13 mouse cellular contexts compared by ENCODE assay signal in the genomic region with DNA sequence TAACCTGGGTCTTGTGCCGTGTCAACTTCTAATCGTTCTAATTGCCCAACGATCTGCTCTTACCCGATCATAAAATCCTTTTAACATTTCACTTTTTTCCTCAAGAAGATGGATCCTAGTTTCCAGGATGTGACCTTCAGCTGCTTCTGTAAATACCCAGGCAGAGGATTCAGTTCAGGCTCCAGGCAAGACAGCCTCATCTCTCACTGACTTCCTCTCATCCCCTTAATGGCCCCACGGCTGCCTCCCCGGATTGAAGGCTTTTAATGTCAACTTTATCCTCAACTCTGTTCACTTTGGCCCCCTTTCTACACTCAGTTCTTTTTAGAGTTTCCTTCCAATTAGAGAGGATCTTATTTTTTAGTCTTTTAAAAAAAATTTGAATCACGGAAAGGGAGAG.
DNase-seq lines count a peak whose midpoint lies in the region; ATAC-seq and TF ChIP-seq lines count a peak whose summit lies in the region.
"Had no signal": no experiment of that assay in that cellular context is flagged by ENCODE, and none has a peak within 500 bp of the region (broad histone marks: within the 10 kb centered on the region; RNA-seq: fewer than 3 reads in every experiment).

No protein-coding gene starts in this region.

- no peak for ATAC-seq in lung, embryonic 14.5 days (ENCODE audit: insufficient read depth)
- no peak for ATAC-seq in midbrain, postnatal 0 days (ENCODE audit: low FRiP score)
- ATAC-seq: activated CD4-positive, CD25-positive, alpha-beta regulatory T cell, adult 4 months had no signal

- H3K4me2 ChIP-seq in lung, embryonic 14.5 days, result 0 out of 2 replicates have a peak overlapping the region, but pooled peaks have one; percentile 1
- H3K4me2 ChIP-seq in midbrain, postnatal 0 days (ENCODE audit: low read depth, low read length, poor library complexity, severe bottlenecking), result no peak overlapping the region
- H3K4me2 ChIP-seq: heart, embryonic 11.5 days; liver, embryonic 13.5 days had no signal

- WGBS in heart, adult 2 months, result 37% methylated on average over 7 of the region's 7 CpGs
- 23% methylated on average over 7 of the region's 7 CpGs for WGBS in lung, embryonic 14.5 days
- 50% methylated on average over 7 of the region's 7 CpGs for WGBS in midbrain, postnatal 0 days

- no peak for TF ChIP-seq CTCF in heart, adult 2 months (IDR thresholded peaks at IDR 0.05)
- no peak for TF ChIP-seq CTCF in lung, embryonic 14.5 days (IDR thresholded peaks at IDR 0.05; ENCODE audit: low read depth)
- TF ChIP-seq CTCF in midbrain, postnatal 0 days (IDR thresholded peaks at IDR 0.05), result no peak

- no peak for TF ChIP-seq POLR2A in heart, adult 2 months (IDR thresholded peaks at IDR 0.05; ENCODE audit: insufficient read depth, low read depth, low read length)

- no peaks in the 10 kb centered on the region for H3K36me3 ChIP-seq in heart, adult 2 months (ENCODE audit: control insufficient read depth, insufficient read depth, low read length)
- no peaks in the 10 kb centered on the region for H3K36me3 ChIP-seq in lung, embryonic 14.5 days (ENCODE audit: insufficient read depth)
- H3K36me3 ChIP-seq in midbrain, postnatal 0 days (ENCODE audit: insufficient read depth, low read length), result no peaks in the 10 kb centered on the region
- H3K36me3 ChIP-seq: liver, embryonic 13.5 days had no signal

- no peaks in the 10 kb centered on the region for H3K9me3 ChIP-seq in lung, embryonic 14.5 days (ENCODE audit: low read depth, low read length)
- no peaks in the 10 kb centered on the region for H3K9me3 ChIP-seq in midbrain, postnatal 0 days (ENCODE audit: low read length)
- H3K9me3 ChIP-seq: liver, embryonic 13.5 days had no signal

- H3K9ac ChIP-seq in heart, adult 2 months (ENCODE audit: low read depth, low read length), result no peak overlapping the region
- no peak overlapping the region for H3K9ac ChIP-seq in lung, embryonic 14.5 days
- H3K9ac ChIP-seq in midbrain, postnatal 0 days (replicated peaks; ENCODE audit: low read length, poor library complexity, severe bottlenecking), result no peak overlapping the region
- H3K9ac ChIP-seq: liver, embryonic 13.5 days had no signal

- TF ChIP-seq EP300 in heart, adult 2 months (IDR thresholded peaks at IDR 0.05; ENCODE audit: insufficient read depth, low read depth, low read length), result no peak

- no peak for DNase-seq in heart, adult 2 months
- no peak for DNase-seq in heart, postnatal 4 days
- DNase-seq in lung, embryonic 14.5 days, result peak; percentile 23
- no peak for DNase-seq in lung, postnatal 36 days
- peak; percentile 34 for DNase-seq in embryo, embryonic 9.5 days (ENCODE audit: extremely low spot score)
- no peak for DNase-seq in midbrain, postnatal 0 days (ENCODE audit: low spot score)
- DNase-seq in cerebellum, postnatal 14 days, result no peak
- no peak for DNase-seq in testis, postnatal 14 days (ENCODE audit: low spot score)
- DNase-seq: cerebellum, postnatal 10 days; liver, embryonic 13.5 days; thymus, postnatal 14 days had no signal

- H3K4me3 ChIP-seq in heart, adult 2 months, result peak overlapping the region; percentile 15
- no peak overlapping the region for H3K4me3 ChIP-seq in lung, embryonic 14.5 days (ENCODE audit: low read depth, low read length)
- no peak overlapping the region for H3K4me3 ChIP-seq in midbrain, postnatal 0 days (ENCODE audit: low read depth, low read length)
- H3K4me3 ChIP-seq: liver, embryonic 13.5 days had no signal

- no peaks in the 10 kb centered on the region for H3K4me1 ChIP-seq in heart, adult 2 months (ENCODE audit: control insufficient read depth, insufficient read depth, low read length)
- H3K4me1 ChIP-seq in lung, embryonic 14.5 days (ENCODE audit: insufficient read depth), result no peaks in the 10 kb centered on the region
- H3K4me1 ChIP-seq in midbrain, postnatal 0 days (ENCODE audit: insufficient read depth, low read length), result no peaks in the 10 kb centered on the region
- H3K4me1 ChIP-seq: liver, embryonic 13.5 days had no signal

- intact Hi-C loops in heart, adult 2 months (cut with DNase I), result no loop called here

- no peaks in the 10 kb centered on the region for H3K79me2 ChIP-seq in heart, adult 2 months (replicated peaks; ENCODE audit: control insufficient read depth, insufficient read depth, low read length)

- peak overlapping the region; percentile 12; the same call in 1 of the 2 replicates for H3K27ac ChIP-seq in heart, adult 2 months
- no peak overlapping the region for H3K27ac ChIP-seq in lung, embryonic 14.5 days (ENCODE audit: low read depth)
- peak overlapping the region; percentile 58 for H3K27ac ChIP-seq in midbrain, postnatal 0 days (ENCODE audit: low read depth, low read length)
- H3K27ac ChIP-seq: liver, embryonic 13.5 days had no signal

- no peaks in the 10 kb centered on the region for H3K27me3 ChIP-seq in heart, adult 2 months (ENCODE audit: control insufficient read depth, insufficient read depth, low read length)
- H3K27me3 ChIP-seq in lung, embryonic 14.5 days (ENCODE audit: insufficient read depth, low read length), result no peaks in the 10 kb centered on the region
- H3K27me3 ChIP-seq in midbrain, postnatal 0 days (ENCODE audit: insufficient read depth, low read length), result no peaks in the 10 kb centered on the region
- H3K27me3 ChIP-seq: liver, embryonic 13.5 days had no signal

Comparison
In these comparisons a context has a peak if more than half of its experiments do, and no peak if none do; other contexts are left out.
1. DNase-seq: peak in lung, embryonic 14.5 days (single experiment) and embryo, embryonic 9.5 days (single experiment); none in heart, adult 2 months (0 of 2), heart, postnatal 4 days (single experiment), lung, postnatal 36 days (single experiment), midbrain, postnatal 0 days (single experiment), cerebellum, postnatal 14 days (0 of 2) and testis, postnatal 14 days (single experiment).